Mouse (Mus musculus): ENCODE data around the gene Palm3.
"Not testable (repeated sequence)": the region's sequence is repeated elsewhere in the genome, so short reads cannot be mapped to it uniquely, and the experiment has no call there.

Gene Palm3

GRCm38 (mm10) chr8:84021096-84021495, at the start of gene Palm3:
Palm3 (plus strand) TSS chr8:84021471.
- no peak for DNase-seq (ENCODE audit: low spot score in 2 of 2)

DNA sequence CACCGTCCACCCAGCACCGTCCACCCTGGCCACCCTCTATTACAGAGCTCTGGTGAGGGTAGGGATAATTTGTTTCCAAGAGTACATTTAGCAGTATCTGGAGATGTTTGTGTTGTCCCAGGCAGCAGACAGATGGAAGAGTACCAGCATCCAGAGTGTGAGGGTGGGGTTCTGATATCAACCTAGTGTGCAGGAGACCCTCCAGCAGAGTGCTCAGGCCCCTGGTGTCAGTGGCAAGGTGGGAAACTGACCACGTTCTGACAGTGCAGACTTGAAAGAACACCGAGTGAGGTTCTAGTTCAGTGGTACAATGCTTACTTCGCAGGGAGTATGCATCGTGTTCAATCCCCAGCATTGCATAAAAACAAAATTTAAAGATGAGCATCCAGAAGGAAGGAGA, 49.6 kb upstream of the Palm3 start:
- DNase-seq (ENCODE audit: low spot score in 2 of 2): no peak

- DNase-seq (ENCODE audit: low spot score in 2 of 2): peak; percentile 99
Measured at GRCm38 (mm10) chr8:83972150-83973120, 48.8 kb upstream of the Palm3 start, which contains the start of gene Prkaca. Prkaca (plus strand) TSS chr8:83972993.

DNA sequence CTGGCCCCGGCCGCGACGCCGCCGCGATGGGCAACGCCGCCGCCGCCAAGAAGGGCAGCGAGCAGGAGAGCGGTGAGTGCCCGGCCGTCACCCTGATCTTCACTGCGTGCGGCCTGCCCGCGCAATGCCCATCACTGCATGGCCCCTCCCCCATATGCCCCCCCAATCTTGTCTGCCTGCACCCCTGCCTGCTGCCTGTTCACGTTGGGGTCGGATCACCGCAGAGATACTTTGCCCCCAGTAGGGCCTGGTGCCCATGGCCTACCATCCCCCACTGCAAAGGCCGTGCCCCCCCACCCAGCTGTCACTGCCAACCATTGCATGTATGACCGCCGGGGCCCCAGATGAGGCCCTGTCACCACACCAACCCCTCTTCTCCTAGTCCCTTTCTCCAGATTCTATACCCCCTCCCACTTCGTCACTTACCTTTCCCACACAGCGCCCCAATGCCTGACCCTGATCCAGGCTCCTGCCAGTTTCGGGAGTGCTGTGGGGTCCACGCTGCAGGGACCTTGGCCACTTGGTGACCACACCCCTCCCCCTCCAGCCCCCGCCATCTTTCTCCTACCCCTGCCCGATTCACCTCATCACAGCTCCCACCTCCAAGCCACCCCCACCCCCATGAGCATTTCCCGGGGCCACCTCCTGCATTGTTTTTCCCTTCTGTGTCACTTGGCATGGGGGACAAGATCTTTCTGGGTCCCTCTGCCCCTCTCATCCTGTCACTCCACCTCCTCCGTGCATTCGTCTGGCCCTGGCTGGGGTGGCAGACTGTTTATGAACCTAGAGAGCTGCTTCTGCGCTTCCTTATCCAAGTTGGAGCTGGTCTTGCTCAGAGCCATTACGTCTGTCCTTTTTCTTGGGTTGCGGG, 47.9 kb upstream of the Palm3 start:
- peak in 1 of 2 experiments; percentile 28 for DNase-seq (ENCODE audit: low spot score in 2 of 2)

DNA sequence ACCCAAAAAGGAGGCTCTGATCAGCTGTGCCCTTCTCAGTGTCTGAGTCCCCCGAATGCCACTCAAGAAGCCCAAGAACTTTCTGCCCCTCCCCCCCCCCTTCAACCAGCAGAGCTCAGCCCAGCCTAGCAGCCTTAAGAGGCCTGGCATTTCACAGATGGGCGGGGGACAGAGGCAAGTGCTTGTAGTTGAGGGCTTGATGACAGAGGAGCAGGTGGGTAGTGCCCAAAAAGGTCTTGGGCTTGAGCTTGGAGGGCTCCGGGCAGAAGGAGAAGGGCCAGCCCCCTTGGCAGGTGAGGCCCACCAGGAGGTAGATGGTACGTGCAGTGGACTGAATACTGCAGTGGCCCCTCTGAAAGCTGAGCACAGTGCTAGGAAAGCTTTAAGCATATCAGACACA, 46.8 kb upstream of the Palm3 start:
- no peak for DNase-seq (ENCODE audit: low spot score in 2 of 2)

DNA sequence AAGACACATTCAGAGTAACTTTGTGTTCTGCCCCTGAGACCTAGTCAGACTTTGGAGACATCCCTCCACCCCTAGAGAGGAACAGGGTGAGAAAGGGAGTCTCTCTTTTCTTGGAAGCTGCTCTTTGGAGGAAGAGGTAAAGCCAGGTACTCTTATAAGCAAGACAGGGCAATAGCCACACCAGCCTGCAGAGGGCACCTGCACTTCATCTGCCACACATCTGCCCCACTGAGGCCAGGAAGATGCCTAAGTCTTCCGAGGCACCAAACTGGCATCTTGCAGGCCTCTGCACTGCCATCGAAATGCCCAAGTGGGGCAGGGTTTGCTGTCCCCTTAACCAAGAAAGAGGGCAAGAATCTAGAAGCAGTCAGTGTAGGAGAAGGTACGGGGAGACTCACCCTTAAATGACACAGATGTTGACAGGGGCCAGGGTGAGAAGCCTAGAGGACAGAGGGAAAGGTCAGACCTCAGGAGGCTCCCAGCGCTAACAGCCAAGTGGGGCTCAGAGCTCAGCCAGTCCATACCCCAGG, 45.1 kb upstream of the Palm3 start:
- peak; percentile 51 to 54 for DNase-seq (ENCODE audit: low spot score in 2 of 2)

GRCm38 (mm10) chr8:83976779-83977350, 44.4 kb upstream of the Palm3 start:
- DNase-seq (ENCODE audit: low spot score in 2 of 2): no peak

DNA sequence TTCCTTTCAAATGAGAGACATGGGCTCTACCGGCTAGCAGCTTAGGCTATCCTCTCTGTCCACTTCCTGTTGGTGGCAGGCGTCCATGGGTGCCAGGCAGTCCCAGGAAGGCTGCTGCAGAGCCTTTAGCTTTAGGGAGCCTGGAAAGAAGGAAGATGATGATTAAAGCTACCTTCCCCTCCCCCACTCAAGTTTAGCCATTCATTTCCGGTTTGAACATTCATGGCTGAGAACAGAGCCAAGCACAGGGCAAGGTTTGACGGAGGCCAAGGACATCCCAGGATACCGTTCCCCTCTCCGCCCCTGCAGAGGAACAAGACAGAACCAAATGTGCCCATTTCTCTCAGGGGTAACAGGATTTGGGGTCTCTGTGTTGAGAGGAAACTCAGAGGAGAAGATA, 43.6 kb upstream of the Palm3 start:
- DNase-seq (ENCODE audit: low spot score in 2 of 2): no peak

DNA sequence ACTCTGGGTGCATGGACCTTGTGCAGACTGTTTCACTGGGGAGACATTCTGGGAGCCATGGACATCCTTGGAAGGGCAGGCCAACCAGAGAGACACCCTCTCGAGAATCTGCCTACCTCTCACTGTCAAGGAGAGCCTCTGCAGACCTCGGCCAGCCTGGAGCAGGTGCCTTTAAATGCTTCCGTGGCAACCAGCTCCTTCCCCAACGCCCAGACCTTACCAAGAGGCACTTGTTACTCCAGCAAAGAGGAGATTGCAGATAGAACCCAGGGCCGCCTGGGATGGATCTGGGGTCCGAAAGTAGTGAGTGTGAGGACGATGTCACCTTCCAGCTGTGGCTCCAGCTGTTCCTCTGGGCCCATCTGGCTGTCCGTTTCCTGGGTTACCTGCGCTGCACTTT, 43.1 kb upstream of the Palm3 start:
- no peak for DNase-seq (ENCODE audit: low spot score in 2 of 2)

DNA sequence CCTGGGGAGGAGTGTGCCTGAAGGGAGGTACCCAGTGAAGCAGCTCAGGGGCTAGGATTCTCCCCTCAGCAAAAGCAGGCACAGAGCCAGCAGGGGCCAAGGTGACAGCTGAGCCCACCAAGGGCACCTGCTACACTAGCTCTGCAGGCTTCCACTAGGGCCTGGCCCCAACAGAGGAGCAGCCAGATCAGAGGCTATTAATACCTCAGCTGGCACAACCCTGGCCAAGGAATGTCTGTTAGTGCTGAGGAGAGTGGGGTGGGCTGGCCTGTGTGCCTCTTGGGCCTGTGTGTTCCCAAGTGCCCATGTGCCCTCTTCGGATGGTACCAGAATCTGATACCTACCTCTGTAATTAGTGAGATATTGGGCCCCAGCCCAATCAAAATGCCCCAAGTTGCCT, 41.0 kb upstream of the Palm3 start:
- DNase-seq (ENCODE audit: low spot score in 2 of 2): no peak

DNA sequence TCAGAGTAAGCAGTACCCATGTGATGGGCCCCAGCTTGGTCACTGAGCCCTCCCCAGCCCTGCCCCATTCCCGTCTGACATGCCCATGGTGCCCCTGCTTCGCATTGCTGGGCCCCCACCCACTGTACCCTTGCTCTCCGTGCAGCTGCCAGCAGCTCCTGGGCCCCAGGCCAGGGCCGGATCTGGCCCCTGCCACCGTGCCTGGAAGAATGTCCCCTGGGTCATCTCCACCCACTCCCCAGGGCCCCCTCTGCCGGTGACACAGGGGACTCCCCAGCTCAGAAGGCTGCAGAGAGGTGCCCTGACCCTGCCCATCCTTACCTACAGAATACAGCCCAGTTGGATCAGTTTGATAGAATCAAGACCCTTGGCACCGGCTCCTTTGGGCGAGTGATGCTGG, 40.4 kb upstream of the Palm3 start:
- no peak for DNase-seq (ENCODE audit: low spot score in 2 of 2)

DNA sequence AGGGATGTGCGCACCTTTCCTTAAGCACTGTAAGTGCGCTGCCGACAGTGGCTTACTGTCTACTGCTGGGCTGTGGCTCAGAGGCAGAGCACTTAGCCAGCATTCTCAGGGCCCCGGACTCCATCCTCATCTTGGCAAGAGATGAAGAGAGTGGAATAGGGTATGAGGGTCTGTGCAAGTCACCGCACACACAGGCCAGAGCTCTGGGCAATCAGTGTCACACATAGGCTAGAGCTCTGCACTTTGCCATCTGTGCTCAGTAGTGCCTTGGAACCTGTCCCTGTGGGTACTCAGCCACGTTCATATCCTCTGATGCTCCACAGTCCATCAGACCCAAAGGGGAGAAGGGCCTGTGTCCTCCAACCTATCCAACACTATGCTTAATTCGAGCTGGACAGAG, 39.7 kb upstream of the Palm3 start:
- DNase-seq (ENCODE audit: low spot score in 2 of 2): no peak

GRCm38 (mm10) chr8:83982449-83982848, 38.8 kb upstream of the Palm3 start:
- no peak for DNase-seq (ENCODE audit: low spot score in 2 of 2)

GRCm38 (mm10) chr8:83983222-83983621, 38.0 kb upstream of the Palm3 start:
- DNase-seq (ENCODE audit: low spot score in 2 of 2): not testable (repeated sequence)

DNA sequence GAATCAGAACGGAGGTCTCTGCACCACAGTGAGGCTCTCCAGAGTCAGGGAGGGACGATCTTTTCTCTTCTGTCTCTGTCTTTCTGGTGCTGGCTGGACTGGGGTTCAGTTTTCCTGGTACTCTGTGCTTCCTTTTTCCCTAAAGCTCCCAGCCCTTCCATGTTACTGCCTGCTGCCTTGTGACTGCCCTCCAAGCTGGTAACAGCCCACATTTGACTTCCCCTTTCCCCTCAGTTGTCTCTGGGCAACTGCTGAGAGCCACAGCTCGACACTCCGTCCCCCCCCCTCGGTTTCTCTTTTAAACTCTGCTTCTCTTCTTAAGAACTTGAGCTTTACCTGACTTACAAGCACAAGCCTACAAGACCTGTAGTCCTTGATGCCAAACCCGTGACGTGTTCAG, 32.0 kb upstream of the Palm3 start:
- DNase-seq (ENCODE audit: low spot score in 2 of 2): no peak

GRCm38 (mm10) chr8:83990170-83990569, 31.1 kb upstream of the Palm3 start:
- DNase-seq (ENCODE audit: low spot score in 2 of 2): no peak

GRCm38 (mm10) chr8:83992488-83992887, 28.8 kb upstream of the Palm3 start:
- no peak for DNase-seq (ENCODE audit: low spot score in 2 of 2)

DNA sequence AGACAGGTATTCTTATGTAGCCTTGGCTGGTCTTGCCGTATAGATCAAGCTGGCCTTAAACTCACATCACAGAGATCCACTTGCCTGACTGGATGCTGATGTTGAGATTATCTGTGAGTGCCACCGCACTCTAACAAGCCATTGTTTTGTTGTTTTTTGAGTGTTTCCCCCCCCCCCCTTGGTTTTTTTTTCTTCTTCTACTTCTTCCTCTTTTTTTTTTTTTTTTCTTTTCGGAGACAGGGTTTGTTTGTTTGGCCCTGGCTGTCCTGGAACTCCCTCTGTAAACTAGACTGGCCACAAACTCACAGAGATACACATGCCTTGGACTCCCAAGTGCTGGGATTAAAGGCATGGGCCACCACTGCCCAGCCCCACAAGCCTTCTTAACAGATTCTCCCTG, 27.2 kb upstream of the Palm3 start:
- DNase-seq (ENCODE audit: low spot score in 2 of 2): no peak

GRCm38 (mm10) chr8:83995973-83996372, 25.3 kb upstream of the Palm3 start:
- no peak for DNase-seq (ENCODE audit: low spot score in 2 of 2)

GRCm38 (mm10) chr8:83996567-83997505, 24.4 kb upstream of the Palm3 start:
- peak; percentile 86 for DNase-seq (ENCODE audit: low spot score in 2 of 2)

All from spleen, postnatal 36 days (tissue).